ENCODE assay signal across 16 mouse cellular contexts in genomic region chr19:5129770-5130169, GRCm38 (mm10). TPM values are rescaled to one million over a fixed set of nuclear protein-coding genes. Genes with fewer than 3 reads are reported as not detected.
A peak's percentile ranks its signal among the peaks of the same experiment; 100 is the strongest.
DNase-seq lines count a peak whose midpoint lies in the region; ATAC-seq and TF ChIP-seq lines count a peak whose summit lies in the region.
"Had no signal": no experiment of that assay in that cellular context is flagged by ENCODE, and none has a peak within 500 bp of the region (broad histone marks: within the 10 kb centered on the region; RNA-seq: fewer than 3 reads in every experiment).

No protein-coding gene starts in this region.

- DNase-seq in heart, adult 2 months: no peak
- DNase-seq in heart, postnatal 36 days: no peak
- DNase-seq in lung, embryonic 14.5 days: peak; percentile 19
- DNase-seq in lung, adult 18-20 months: no peak
- DNase-seq in retina, embryonic 14.5 days (ENCODE audit: low spot score): peak; percentile 29
- no peak for DNase-seq in heart, adult 18-20 months
- DNase-seq in spleen, adult 18-20 months: no peak
- DNase-seq: adrenal gland, postnatal 36 days; cerebellum, adult 8-10 months; heart, adult 11 months; kidney, postnatal 4 days; left cerebral cortex, postnatal 4 days; lung, postnatal 14 days had no signal

- 41% methylated on average over 1 of the region's 1 CpGs for WGBS in heart, adult 2 months
- 50% methylated on average over 1 of the region's 1 CpGs for WGBS in lung, embryonic 14.5 days

- H3K9ac ChIP-seq in heart, adult 2 months (ENCODE audit: low read depth, low read length): no peak overlapping the region
- H3K9ac ChIP-seq in lung, embryonic 14.5 days: no peak overlapping the region
- no peak overlapping the region for H3K9ac ChIP-seq in ES-Bruce4 (ENCODE audit: low read depth, poor library complexity, severe bottlenecking)

- H3K4me2 ChIP-seq in lung, embryonic 14.5 days: no peak overlapping the region

- TF ChIP-seq CTCF in heart, adult 2 months (IDR thresholded peaks at IDR 0.05): peak; percentile 63
- peak; percentile 47 for TF ChIP-seq CTCF in lung, embryonic 14.5 days (IDR thresholded peaks at IDR 0.05; ENCODE audit: low read depth)
- TF ChIP-seq CTCF in ES-Bruce4 (IDR thresholded peaks at IDR 0.05; ENCODE audit: low read depth, low read length): peak; percentile 4

- no peaks in the 10 kb centered on the region for H3K36me3 ChIP-seq in heart, adult 2 months (ENCODE audit: control insufficient read depth, insufficient read depth, low read length)
- H3K36me3 ChIP-seq in lung, embryonic 14.5 days (ENCODE audit: insufficient read depth): peaks cover 18% of the 10 kb centered on the region; the same call in 1 of the 2 replicates
- no peaks in the 10 kb centered on the region for H3K36me3 ChIP-seq in ES-Bruce4 (ENCODE audit: control insufficient read depth, insufficient read depth, low read length, poor library complexity, severe bottlenecking)

- TF ChIP-seq EP300 in heart, adult 2 months (IDR thresholded peaks at IDR 0.05; ENCODE audit: insufficient read depth, low read depth, low read length): no peak
- TF ChIP-seq EP300 in ES-Bruce4 (IDR thresholded peaks at IDR 0.05; ENCODE audit: insufficient read depth, low read depth, low read length): no peak

- H3K4me1 ChIP-seq in heart, adult 2 months (ENCODE audit: control insufficient read depth, insufficient read depth, low read length): no peaks in the 10 kb centered on the region
- H3K4me1 ChIP-seq in lung, embryonic 14.5 days (ENCODE audit: insufficient read depth): no peaks in the 10 kb centered on the region
- no peaks in the 10 kb centered on the region for H3K4me1 ChIP-seq in ES-Bruce4 (ENCODE audit: control insufficient read depth, insufficient read depth, low read length)

- H3K27ac ChIP-seq in heart, adult 2 months: no peak overlapping the region
- no peak overlapping the region for H3K27ac ChIP-seq in lung, embryonic 14.5 days (ENCODE audit: low read depth)
- no peak overlapping the region for H3K27ac ChIP-seq in ES-Bruce4 (ENCODE audit: insufficient read depth, low read length)
- H3K27ac ChIP-seq: hindbrain, embryonic 10.5 days had no signal

- H3K79me2 ChIP-seq in heart, adult 2 months (replicated peaks; ENCODE audit: control insufficient read depth, insufficient read depth, low read length): no peaks in the 10 kb centered on the region

- no peak for TF ChIP-seq POLR2A in heart, adult 2 months (IDR thresholded peaks at IDR 0.05; ENCODE audit: insufficient read depth, low read depth, low read length)
- TF ChIP-seq POLR2A in ES-Bruce4 (IDR thresholded peaks at IDR 0.05; ENCODE audit: insufficient read depth, low read length): no peak

- ATAC-seq in lung, embryonic 14.5 days (ENCODE audit: insufficient read depth): no peak

- no peaks in the 10 kb centered on the region for H3K9me3 ChIP-seq in lung, embryonic 14.5 days (ENCODE audit: low read depth, low read length)
- no peaks in the 10 kb centered on the region for H3K9me3 ChIP-seq in ES-Bruce4 (replicated peaks; ENCODE audit: control insufficient read depth, insufficient read depth, low read length, poor library complexity, severe bottlenecking)
- H3K9me3 ChIP-seq: hindbrain, embryonic 10.5 days had no signal

- no peaks in the 10 kb centered on the region for H3K27me3 ChIP-seq in heart, adult 2 months (ENCODE audit: control insufficient read depth, insufficient read depth, low read length)
- H3K27me3 ChIP-seq in lung, embryonic 14.5 days (ENCODE audit: insufficient read depth, low read length): no peaks in the 10 kb centered on the region
- no peaks in the 10 kb centered on the region for H3K27me3 ChIP-seq in ES-Bruce4 (ENCODE audit: control insufficient read depth, insufficient read depth, low read length, poor library complexity, severe bottlenecking)

- H3K4me3 ChIP-seq in heart, adult 2 months: no peak overlapping the region
- no peak overlapping the region for H3K4me3 ChIP-seq in lung, embryonic 14.5 days (ENCODE audit: low read depth, low read length)
- H3K4me3 ChIP-seq in ES-Bruce4 (ENCODE audit: low read depth, low read length): no peak overlapping the region
- H3K4me3 ChIP-seq: hindbrain, embryonic 10.5 days; myocyte had no signal

- intact Hi-C loops in heart, adult 2 months (cut with DNase I): no loop called here
- intact Hi-C loops in heart, postnatal 36 days (cut with DNase I): no loop called here

RNA-seq across cellular contexts. Expression of gene Klc2, which starts 11.4 kb away (rescaled TPM):
- 10 to 100 TPM; 49.0 to 50.6 TPM for total RNA-seq in heart, adult 2 months (2021)
- 56.7 and 57.4 TPM in 2 replicates for polyA plus RNA-seq in heart, adult 2 months (2012; rRNA removed)
- 10 to 100 TPM; 47.3 to 49.7 TPM for total RNA-seq in heart, postnatal 36 days (2021)
- polyA plus RNA-seq in lung, embryonic 14.5 days (2014; fragmentation: Nextera tagmentation; extraction: Ambion mirVana): 20.4 and 24.8 TPM in 2 replicates
- polyA plus RNA-seq in ES-Bruce4 (2011; ENCODE audit: insufficient read depth, insufficient read length, low read depth, missing spikeins): 24.5 and 24.7 TPM in 2 replicates
- total RNA-seq in heart, adult 18-20 months (2021): 10 to 100 TPM; 48.9 to 54.0 TPM

RNA-seq across cellular contexts. Expression of gene Rab1b, which starts 22.9 kb away (rescaled TPM):
- 100 to 1,000 TPM; 173 to 195 TPM for total RNA-seq in heart, adult 2 months (2021)
- 221 and 231 TPM in 2 replicates for polyA plus RNA-seq in heart, adult 2 months (2012; rRNA removed)
- 100 to 1,000 TPM; 176 to 201 TPM for total RNA-seq in heart, postnatal 36 days (2021)
- polyA plus RNA-seq in lung, embryonic 14.5 days (2014; fragmentation: Nextera tagmentation; extraction: Ambion mirVana): 278 and 289 TPM in 2 replicates
- 70.5 and 75.3 TPM in 2 replicates for polyA plus RNA-seq in ES-Bruce4 (2011; ENCODE audit: insufficient read depth, insufficient read length, low read depth, missing spikeins)
- 100 to 1,000 TPM; 190 to 204 TPM for total RNA-seq in heart, adult 18-20 months (2021)

RNA-seq across cellular contexts. Expression of gene Cnih2, which starts 31.4 kb away (rescaled TPM):
- not detected for total RNA-seq in heart, adult 2 months (2021)
- polyA plus RNA-seq in heart, adult 2 months (2012; rRNA removed): 0.53 and 0.70 TPM in 2 replicates
- under 1 TPM; 0.30 to 0.31 TPM for total RNA-seq in heart, postnatal 36 days (2021)
- polyA plus RNA-seq in lung, embryonic 14.5 days (2014; fragmentation: Nextera tagmentation; extraction: Ambion mirVana): 14.8 and 15.3 TPM in 2 replicates
- polyA plus RNA-seq in ES-Bruce4 (2011; ENCODE audit: insufficient read depth, insufficient read length, low read depth, missing spikeins): 3.3 and 3.7 TPM in 2 replicates
- under 1 TPM in 1 of 2 experiments, not detected in 1; 0.31 TPM for total RNA-seq in heart, adult 18-20 months (2021)

RNA-seq across cellular contexts. Expression of gene Yif1a, which starts 41.4 kb away (rescaled TPM):
- total RNA-seq in heart, adult 2 months (2021): 100 to 1,000 TPM in 1 of 2 experiments, 10 to 100 TPM in 1; 90.8 to 108 TPM
- polyA plus RNA-seq in heart, adult 2 months (2012; rRNA removed): 242 and 247 TPM in 2 replicates
- total RNA-seq in heart, postnatal 36 days (2021): 100 to 1,000 TPM in 1 of 2 experiments, 10 to 100 TPM in 1; 89.0 to 102 TPM
- 99.2 and 105 TPM in 2 replicates for polyA plus RNA-seq in lung, embryonic 14.5 days (2014; fragmentation: Nextera tagmentation; extraction: Ambion mirVana)
- 40.6 and 47.3 TPM in 2 replicates for polyA plus RNA-seq in ES-Bruce4 (2011; ENCODE audit: insufficient read depth, insufficient read length, low read depth, missing spikeins)
- 100 to 1,000 TPM in 1 of 2 experiments, 10 to 100 TPM in 1; 97.6 to 104 TPM for total RNA-seq in heart, adult 18-20 months (2021)

RNA-seq across cellular contexts. Expression of gene Tmem151a, which starts 44.4 kb away (rescaled TPM):
- 1 to 10 TPM; 2.6 to 2.8 TPM for total RNA-seq in heart, adult 2 months (2021)
- 1.9 and 3.3 TPM in 2 replicates for polyA plus RNA-seq in heart, adult 2 months (2012; rRNA removed)
- 1 to 10 TPM; 1.7 to 2.8 TPM for total RNA-seq in heart, postnatal 36 days (2021)
- polyA plus RNA-seq in lung, embryonic 14.5 days (2014; fragmentation: Nextera tagmentation; extraction: Ambion mirVana): 3.1 and 4.4 TPM in 2 replicates
- polyA plus RNA-seq in ES-Bruce4 (2011; ENCODE audit: insufficient read depth, insufficient read length, low read depth, missing spikeins): 6.2 and 8.3 TPM in 2 replicates
- total RNA-seq in heart, adult 18-20 months (2021): 1 to 10 TPM; 1.6 to 2.3 TPM

Comparison
In these comparisons a context has a peak if more than half of its experiments do, and no peak if none do; other contexts are left out.
1. DNase-seq: peak in lung, embryonic 14.5 days (single experiment) and retina, embryonic 14.5 days (single experiment); none in heart, adult 2 months (0 of 2), heart, postnatal 36 days (0 of 2), lung, adult 18-20 months (0 of 2), heart, adult 18-20 months (0 of 2) and spleen, adult 18-20 months (0 of 2).
2. CTCF ChIP-seq: peak in every context shown above with its lines; median percentile 63 in heart, adult 2 months; 47 in lung, embryonic 14.5 days; 4 in ES-Bruce4.